Mouse (Mus musculus): Measurements from ENCODE around the gene Cd200r3. TPM values are rescaled to one million over a fixed set of nuclear protein-coding genes. Genes with fewer than 3 reads are reported as not detected.

Gene Cd200r3
- polyA plus RNA-seq, 2 experiments = 0.68 to 0.98 TPM

DNA sequence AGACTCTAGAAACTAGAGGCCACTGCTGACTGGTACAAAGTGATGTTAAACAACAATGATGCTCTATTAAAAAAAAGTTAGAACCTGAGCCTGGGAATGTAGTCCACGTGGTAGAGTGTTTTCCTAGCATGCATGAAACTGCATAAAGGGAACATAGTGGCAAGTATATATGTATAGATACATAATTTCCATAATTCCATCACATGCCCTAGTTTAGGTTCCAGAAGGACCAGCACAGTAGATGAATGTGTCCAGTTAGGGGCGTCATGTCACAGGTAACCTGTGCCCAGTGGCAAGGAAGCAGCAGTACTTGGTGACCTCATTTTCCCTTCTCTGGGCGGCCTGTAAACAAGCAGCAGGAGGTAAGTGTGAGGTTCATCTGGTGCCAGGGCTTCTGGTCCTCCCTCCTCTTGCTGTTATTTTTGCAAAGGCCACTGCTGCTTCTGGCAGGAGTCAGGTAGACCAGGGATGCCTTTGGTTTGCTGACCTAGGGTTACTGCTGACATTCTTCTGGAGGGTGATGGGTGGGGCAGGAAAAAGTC, 35.9 kb downstream of the Cd200r3 start:
- Histone ChIP-seq H3K4me1 (replicated peaks; ENCODE audit: control insufficient read depth in 2 of 2, insufficient read depth in 2 of 2, low read length in 1 of 2) (no peaks in the 10 kb centered on the region), H3K4me2 (ENCODE audit: low read depth) (no peak overlapping the region), H3K36me3 (replicated peaks; ENCODE audit: control insufficient read depth, insufficient read depth, low read depth) (no peaks in the 10 kb centered on the region), H3K4me3 (ENCODE audit: insufficient read depth in 1 of 2, low read depth in 2 of 2, low read length in 2 of 2) (no peak overlapping the region), H3K9me3 (ENCODE audit: control insufficient read depth, low read length) (no peaks in the 10 kb centered on the region), H3K9ac (replicated peaks) (no peak overlapping the region), H3K27me3 (ENCODE audit: control insufficient read depth, insufficient read depth, low read length) (no peaks in the 10 kb centered on the region), H3K27ac (no peak overlapping the region)
- TF ChIP-seq EP300 (IDR thresholded peaks at IDR 0.05; ENCODE audit: low read depth) (no peak), CTCF (IDR thresholded peaks at IDR 0.05; ENCODE audit: low read depth) (no peak)
- WGBS (ENCODE audit: insufficient replicate concordance) = 50% methylated on average over 3 of the region's 3 CpGs
- no peak for DNase-seq (ENCODE audit: low read depth in 3 of 3, low spot score in 3 of 3)
- no peak for ATAC-seq (ENCODE audit: insufficient read depth)

DNA sequence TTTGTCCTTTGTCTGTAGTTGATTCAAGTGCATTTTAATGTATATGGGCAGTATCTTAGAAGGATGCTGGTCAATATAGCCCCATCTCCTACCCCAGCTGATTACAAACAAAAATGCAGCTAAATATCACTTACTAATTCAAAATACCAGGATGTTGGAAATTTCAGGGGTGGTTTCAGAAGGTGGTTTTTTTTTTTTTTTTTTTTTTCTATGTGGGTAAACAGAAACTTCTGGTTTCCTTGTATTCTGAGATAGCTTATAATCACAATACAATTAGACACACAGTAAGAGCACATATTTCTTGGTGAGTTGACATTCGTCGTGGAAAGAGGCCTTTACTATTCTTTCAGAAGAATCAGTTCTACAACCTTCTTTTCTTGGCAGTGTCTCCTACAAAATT, 39.5 kb downstream of the Cd200r3 start:
- WGBS (ENCODE audit: insufficient replicate concordance) = 47% methylated on average over 2 of the region's 2 CpGs
- no peak for ATAC-seq (ENCODE audit: insufficient read depth)
- no peak overlapping the region for H3K27ac ChIP-seq
- no peaks in the 10 kb centered on the region for H3K27me3 ChIP-seq (ENCODE audit: control insufficient read depth, insufficient read depth, low read length)
- DNase-seq (ENCODE audit: low read depth in 3 of 3, low spot score in 3 of 3) = no peak
- H3K4me2 ChIP-seq (ENCODE audit: low read depth) = no peak overlapping the region
- no peak overlapping the region for H3K4me3 ChIP-seq (ENCODE audit: insufficient read depth in 1 of 2, low read depth in 2 of 2, low read length in 2 of 2)
- H3K9ac ChIP-seq (replicated peaks) = no peak overlapping the region
- TF ChIP-seq EP300 (IDR thresholded peaks at IDR 0.05; ENCODE audit: low read depth) = no peak
- no peak for TF ChIP-seq CTCF (IDR thresholded peaks at IDR 0.05; ENCODE audit: low read depth)
- H3K4me1 ChIP-seq (replicated peaks; ENCODE audit: control insufficient read depth in 2 of 2, insufficient read depth in 2 of 2, low read length in 1 of 2) = no peaks in the 10 kb centered on the region
- no peaks in the 10 kb centered on the region for H3K9me3 ChIP-seq (ENCODE audit: control insufficient read depth, low read length)
- no peaks in the 10 kb centered on the region for H3K36me3 ChIP-seq (replicated peaks; ENCODE audit: control insufficient read depth, insufficient read depth, low read depth)

GRCm38 (mm10) chr16:44983379-44984060, 40.0 kb downstream of the Cd200r3 start:
- ATAC-seq (ENCODE audit: insufficient read depth) = no peak
- TF ChIP-seq CTCF (IDR thresholded peaks at IDR 0.05; ENCODE audit: low read depth) (no peak), EP300 (IDR thresholded peaks at IDR 0.05; ENCODE audit: low read depth) (no peak)
- H3K27me3 ChIP-seq (ENCODE audit: control insufficient read depth, insufficient read depth, low read length) = no peaks in the 10 kb centered on the region

GRCm38 (mm10) chr16:44984111-44984510, 40.6 kb downstream of the Cd200r3 start:
- Histone ChIP-seq H3K9ac (replicated peaks) (no peak overlapping the region), H3K4me1 (replicated peaks; ENCODE audit: control insufficient read depth in 2 of 2, insufficient read depth in 2 of 2, low read length in 1 of 2) (no peaks in the 10 kb centered on the region), H3K27ac (no peak overlapping the region), H3K4me3 (ENCODE audit: insufficient read depth in 1 of 2, low read depth in 2 of 2, low read length in 2 of 2) (no peak overlapping the region), H3K4me2 (ENCODE audit: low read depth) (no peak overlapping the region), H3K36me3 (replicated peaks; ENCODE audit: control insufficient read depth, insufficient read depth, low read depth) (no peaks in the 10 kb centered on the region), H3K9me3 (ENCODE audit: control insufficient read depth, low read length) (no peaks in the 10 kb centered on the region), H3K27me3 (ENCODE audit: control insufficient read depth, insufficient read depth, low read length) (no peaks in the 10 kb centered on the region)
- ATAC-seq (ENCODE audit: insufficient read depth) (no peak), DNase-seq (ENCODE audit: low read depth in 3 of 3, low spot score in 3 of 3) (no peak)
- TF ChIP-seq CTCF (IDR thresholded peaks at IDR 0.05; ENCODE audit: low read depth) (no peak), EP300 (IDR thresholded peaks at IDR 0.05; ENCODE audit: low read depth) (no peak)

More at GRCm38 (mm10) chr16:44983379-44984060, 40.0 kb downstream of the Cd200r3 start:
- H3K4me2 ChIP-seq (ENCODE audit: low read depth) = no peak overlapping the region
- H3K9ac ChIP-seq (replicated peaks) = no peak overlapping the region
- H3K36me3 ChIP-seq (replicated peaks; ENCODE audit: control insufficient read depth, insufficient read depth, low read depth) = no peaks in the 10 kb centered on the region
- H3K27ac ChIP-seq = no peak overlapping the region
- H3K4me3 ChIP-seq (ENCODE audit: insufficient read depth in 1 of 2, low read depth in 2 of 2, low read length in 2 of 2) = no peak overlapping the region
- no peak for DNase-seq (ENCODE audit: low read depth in 3 of 3, low spot score in 3 of 3)
- no peaks in the 10 kb centered on the region for H3K4me1 ChIP-seq (replicated peaks; ENCODE audit: control insufficient read depth in 2 of 2, insufficient read depth in 2 of 2, low read length in 1 of 2)
- no peaks in the 10 kb centered on the region for H3K9me3 ChIP-seq (ENCODE audit: control insufficient read depth, low read length)
- 40% methylated on average over 3 of the region's 3 CpGs for WGBS (ENCODE audit: insufficient replicate concordance)

DNA sequence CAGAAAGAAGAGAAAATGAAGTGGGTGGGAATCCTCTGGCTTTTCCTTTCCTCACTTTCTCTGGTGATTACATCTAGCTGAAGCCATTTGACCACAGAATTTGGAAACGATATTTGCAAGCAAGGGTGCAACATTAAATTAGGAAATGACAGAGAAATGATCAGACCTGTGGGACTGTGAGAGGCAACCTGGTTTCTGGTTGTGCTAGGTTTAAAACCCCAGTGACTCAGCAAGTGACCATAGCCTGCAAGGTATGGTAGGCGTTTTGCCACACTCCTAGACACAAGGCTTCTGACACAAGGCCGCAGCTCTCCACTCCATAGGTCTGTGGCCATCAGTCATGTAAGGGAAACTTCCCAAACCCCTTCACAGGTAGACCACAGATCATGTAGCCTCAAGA, 41.4 kb downstream of the Cd200r3 start:
- DNase-seq (ENCODE audit: low read depth in 3 of 3, low spot score in 3 of 3) (no peak), ATAC-seq (ENCODE audit: insufficient read depth) (no peak)
- TF ChIP-seq CTCF (IDR thresholded peaks at IDR 0.05; ENCODE audit: low read depth) (no peak), EP300 (IDR thresholded peaks at IDR 0.05; ENCODE audit: low read depth) (no peak)
- 42% methylated on average over 3 of the region's 3 CpGs for WGBS (ENCODE audit: insufficient replicate concordance)
- Histone ChIP-seq H3K9ac (replicated peaks) (no peak overlapping the region), H3K4me2 (ENCODE audit: low read depth) (no peak overlapping the region), H3K27ac (no peak overlapping the region), H3K4me1 (replicated peaks; ENCODE audit: control insufficient read depth in 2 of 2, insufficient read depth in 2 of 2, low read length in 1 of 2) (no peaks in the 10 kb centered on the region), H3K36me3 (replicated peaks; ENCODE audit: control insufficient read depth, insufficient read depth, low read depth) (no peaks in the 10 kb centered on the region), H3K9me3 (ENCODE audit: control insufficient read depth, low read length) (no peaks in the 10 kb centered on the region), H3K27me3 (ENCODE audit: control insufficient read depth, insufficient read depth, low read length) (no peaks in the 10 kb centered on the region), H3K4me3 (ENCODE audit: insufficient read depth in 1 of 2, low read depth in 2 of 2, low read length in 2 of 2) (no peak overlapping the region)

Data from liver, embryonic 14.5 days (tissue).